Mouse (Mus musculus): Measurements from ENCODE around the gene Gm10382.

Gm10382 gene

DNA sequence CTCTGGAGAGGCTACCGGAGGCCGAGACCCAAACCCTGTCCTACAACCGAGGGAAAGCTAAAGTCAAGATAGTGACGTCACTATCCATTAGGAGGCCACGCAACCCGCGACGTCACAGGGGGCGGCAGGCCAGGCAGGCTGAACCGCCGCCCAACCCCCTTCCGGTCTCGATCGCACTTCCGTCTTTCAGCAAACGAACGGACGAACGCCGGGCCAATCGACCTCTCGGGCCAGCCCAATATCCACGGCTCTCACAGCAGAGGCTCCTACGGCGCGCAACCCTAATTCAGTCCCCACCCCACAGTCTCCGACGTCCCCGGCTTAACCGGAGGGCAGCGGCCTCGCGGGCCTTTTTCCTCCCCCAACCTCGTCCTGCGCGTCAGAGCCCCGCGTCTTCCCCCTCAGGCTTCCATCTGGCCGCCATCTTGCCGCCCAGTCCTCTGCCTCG, at the start of gene Gm10382:
Gene Gm10382, plus strand, starts transcription at position 192 of the 448 bp plus-strand sequence.
- DNase-seq (ENCODE audit: low spot score in 2 of 2): peak in 1 of 2 experiments; percentile 84

DNA sequence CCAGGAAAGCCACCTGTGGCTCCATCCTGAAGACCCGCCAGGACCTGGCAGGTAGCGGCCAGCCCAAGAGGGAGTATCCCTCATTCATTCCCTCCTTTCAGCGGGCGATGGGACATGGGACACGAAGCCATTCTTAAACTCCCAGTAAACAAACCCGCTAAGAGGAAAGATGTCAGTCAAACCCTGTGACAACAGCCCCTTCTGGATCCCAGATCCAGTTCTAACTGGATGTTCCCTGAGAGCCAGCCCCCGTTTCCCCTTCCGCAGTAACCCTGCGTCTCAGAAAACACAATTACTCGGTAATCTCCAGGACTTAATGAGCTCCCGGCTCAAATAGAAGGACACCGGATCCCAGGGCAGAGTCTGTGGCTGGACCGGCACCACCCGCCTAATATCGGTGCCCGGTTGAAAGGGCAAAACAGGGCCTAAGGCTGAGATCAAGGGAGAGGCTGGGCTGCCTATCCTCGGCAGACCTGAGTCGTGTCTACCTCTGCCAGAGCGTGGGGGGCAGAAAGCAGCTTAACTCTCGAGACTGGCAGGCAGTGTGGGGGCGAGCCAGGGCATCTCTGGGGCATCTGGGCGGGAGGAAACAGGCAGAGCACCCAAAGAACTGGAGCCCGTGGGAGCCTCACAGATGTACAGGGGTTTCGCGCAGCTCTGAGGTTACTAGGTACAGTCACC, 49.1 kb upstream of the Gm10382 start:
- DNase-seq (ENCODE audit: low spot score in 2 of 2): no peak

DNA sequence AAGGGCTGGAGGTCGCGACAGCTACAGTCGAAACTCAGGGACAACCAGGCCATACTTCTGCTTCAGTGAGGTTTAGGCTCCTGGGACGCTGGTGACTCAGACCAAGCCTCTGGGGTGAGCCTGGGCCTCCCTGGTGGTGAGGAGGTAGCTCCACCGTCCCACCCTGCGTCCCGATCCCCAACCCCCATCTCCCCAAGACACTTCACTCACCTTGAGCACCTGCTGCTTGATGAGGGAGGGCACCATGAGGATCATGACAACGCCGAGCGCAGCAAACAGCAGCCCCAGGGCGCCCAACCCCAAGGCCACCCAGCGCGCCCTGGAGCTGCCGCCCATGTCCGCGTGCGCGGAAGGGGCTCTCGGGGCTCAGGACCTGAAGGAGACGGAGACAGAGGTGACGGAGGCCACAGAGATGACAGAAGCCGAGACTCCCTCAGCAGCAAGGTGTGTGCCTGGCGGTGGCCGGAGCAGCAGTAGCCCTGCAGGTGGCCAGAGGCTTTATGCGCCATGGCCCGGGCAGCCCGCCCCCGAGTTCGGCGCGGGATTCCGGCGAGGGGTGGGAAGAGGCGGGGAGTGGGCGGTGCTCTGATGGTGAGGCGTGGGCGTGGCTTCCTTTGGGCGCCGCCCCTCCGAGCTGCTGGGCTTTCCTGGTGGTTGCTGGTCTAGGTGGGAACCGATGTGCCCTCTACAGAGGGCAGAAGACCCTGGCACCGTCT, 48.4 kb upstream of the Gm10382 start, which contains the start of gene Scarb1:
Gene Scarb1, minus strand, starts transcription at position 548 of the 716 bp plus-strand sequence.
- peak; percentile 87 to 89 for DNase-seq (ENCODE audit: low spot score in 2 of 2)

DNA sequence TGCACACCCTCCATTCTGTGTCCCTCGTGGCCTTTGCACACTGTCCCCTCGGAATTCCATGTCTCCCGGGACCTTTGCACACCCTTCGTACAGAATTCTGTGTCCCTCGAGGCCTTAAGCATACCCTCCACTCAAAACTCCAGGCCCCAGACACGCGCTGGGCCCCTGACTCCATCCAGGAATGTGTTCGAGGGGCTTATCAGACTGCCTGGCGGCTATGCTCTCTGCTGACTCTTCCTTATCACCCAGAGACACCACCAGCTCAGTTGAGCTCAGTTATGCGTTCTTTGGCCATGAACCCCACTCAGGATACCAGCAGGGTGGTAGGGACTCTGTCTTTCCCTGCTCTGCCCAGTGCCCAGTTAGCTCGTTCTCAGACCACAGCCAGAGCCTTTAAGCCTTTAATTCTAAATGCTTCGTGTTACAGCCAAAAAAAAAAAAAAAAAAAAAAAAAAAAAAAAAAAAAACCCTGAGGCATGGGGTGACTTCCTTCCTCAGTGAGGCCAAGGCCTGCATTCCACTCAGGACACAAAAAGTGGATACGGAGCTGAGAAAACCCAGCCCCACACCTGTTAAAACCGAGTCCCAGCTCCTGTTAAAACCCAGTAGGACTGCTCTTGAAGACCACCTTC, 47.5 kb upstream of the Gm10382 start:
- DNase-seq (ENCODE audit: low spot score in 2 of 2): no peak

DNA sequence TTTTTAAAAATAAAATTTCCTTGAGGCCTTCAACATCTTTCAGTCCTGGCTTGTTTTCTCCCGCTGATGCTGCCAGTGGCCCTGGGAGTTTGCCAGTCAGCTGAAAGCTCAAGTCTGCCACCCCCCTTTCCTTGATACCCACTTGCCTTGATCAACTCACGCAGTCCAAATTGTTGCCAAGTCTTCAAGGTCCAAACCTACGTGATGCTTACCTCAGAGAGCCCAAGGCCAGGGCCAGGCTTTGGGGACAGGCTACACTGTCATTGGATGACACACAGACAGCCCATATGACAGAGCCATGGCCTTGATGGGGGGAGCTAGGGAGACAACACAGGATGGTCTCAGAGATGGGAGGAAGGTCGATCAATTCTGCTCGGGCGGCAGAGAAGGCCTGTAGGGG, 44.8 kb upstream of the Gm10382 start:
- DNase-seq (ENCODE audit: low spot score in 2 of 2): no peak

DNA sequence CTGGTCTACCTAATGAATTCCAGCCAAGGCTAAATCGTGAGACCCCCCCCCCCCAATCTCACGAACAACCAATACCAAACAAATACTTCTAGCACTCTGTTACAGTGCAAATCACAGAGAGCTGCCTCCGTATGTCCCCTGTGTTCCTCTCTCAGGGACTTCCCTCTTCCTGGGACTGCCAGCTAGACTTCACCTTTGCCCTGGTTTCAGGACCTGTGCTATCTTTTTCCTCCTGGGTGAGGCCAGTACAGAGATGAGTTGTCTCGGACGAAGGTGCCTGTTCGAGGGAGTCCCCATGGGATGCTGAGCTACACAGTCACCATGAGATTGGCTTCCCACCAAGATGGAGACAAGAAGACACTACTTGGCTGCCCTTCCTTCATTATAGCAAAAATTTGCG, 41.1 kb upstream of the Gm10382 start:
- no peak for DNase-seq (ENCODE audit: low spot score in 2 of 2)

DNA sequence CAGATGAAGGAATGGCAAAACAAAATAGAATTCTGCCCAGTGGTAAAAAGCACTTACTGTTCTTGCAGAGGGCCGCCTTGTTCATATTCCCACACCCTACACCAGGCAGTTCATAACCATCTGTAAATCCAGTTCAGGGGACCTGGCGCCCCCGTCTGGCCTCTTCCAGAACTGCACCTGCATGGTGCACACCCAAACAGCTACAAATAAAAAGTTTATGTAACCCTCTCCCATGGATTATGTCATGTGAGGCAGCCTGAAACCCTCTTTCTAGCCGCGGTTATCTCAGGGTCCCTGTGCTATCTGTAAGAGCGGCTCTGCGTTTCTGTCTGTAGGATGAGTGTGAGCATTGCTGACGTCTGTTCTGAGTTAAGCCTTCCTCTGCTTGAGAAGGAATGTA, 40.6 kb upstream of the Gm10382 start:
- DNase-seq (ENCODE audit: low spot score in 2 of 2): peak in 1 of 2 experiments; percentile 44

DNA sequence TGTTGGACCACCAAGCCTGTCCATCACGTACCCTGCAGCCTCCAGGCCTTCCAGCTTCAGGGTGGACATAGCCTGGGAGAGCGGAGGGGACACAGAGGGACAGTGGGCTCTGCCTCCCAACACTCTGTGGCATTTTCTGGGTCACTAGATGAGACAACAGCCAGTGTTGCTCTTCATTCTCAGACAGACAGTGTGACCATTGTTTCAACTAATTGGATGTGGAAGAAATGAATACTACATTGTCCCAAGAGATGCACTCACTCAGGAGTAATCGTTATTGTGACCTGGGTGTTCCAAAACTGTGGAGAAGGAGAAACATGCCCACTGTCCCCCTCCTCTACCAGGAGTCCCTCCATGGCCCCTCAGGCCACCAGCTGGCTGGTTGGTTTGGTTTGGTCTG, 39.7 kb upstream of the Gm10382 start:
- no peak for DNase-seq (ENCODE audit: low spot score in 2 of 2)

DNA sequence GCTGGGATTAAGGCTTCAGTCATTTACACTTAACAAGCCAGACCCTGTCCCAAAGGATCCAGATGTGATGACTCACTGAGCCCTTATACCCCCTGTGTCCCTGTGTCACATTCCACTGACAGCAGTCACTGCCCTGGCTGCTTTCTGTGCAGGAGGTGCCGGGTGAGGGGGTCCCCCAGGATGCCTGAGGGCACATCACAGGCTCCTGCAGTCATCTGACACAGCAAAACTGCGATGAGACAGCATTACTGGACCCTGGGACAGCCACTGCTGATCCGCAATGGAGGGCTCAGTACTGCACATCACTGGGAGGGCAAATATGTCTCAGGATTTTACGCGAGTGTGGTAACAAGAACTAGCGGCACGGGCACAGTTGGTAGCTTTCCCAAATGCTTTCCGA, 38.1 kb upstream of the Gm10382 start:
- no peak for DNase-seq (ENCODE audit: low spot score in 2 of 2)

DNA sequence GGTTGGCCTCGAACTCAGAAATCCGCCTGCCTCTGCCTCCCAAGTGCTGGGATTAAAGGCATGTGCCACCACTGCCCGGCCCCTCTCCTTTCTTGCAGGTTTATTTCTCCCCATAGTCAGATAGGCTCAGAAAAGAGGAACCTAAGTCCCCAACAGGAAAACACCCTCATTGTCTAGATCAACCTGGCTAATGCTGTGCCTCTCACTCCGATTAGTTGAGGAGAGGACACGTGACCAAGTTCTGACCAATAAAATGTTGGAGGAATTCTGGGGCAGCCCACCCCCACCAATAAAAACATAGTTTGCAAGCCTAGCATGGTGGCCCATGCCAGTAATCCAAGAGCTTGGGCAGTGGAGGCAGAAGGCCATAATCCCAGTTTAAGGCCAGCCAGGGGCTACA, 37.2 kb upstream of the Gm10382 start:
- no peak for DNase-seq (ENCODE audit: low spot score in 2 of 2)

DNA sequence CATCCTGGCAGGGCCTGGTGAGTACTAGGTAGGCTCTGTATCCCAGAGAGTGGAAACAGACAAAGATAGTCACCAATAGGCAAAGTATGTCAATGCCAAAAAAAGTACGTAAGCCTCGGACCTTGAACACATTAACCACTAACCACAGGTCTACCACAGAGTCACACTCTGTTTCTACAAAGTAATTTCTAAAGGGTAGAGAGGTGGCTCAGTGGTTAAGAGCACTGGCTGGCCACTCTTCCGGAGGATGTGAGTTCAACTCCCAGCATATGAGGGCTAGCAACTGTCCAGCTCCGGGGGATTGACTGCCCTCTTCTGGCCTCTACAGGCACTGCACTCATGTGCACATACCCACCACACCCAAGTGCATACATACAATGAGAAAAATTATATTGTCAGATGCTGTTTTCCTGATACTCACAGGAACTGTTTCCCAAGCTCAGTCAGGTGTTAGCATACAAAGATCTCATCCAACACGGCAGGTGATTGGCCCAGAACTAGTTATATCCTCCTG, 36.3 kb upstream of the Gm10382 start:
- no peak for DNase-seq (ENCODE audit: low spot score in 2 of 2)

DNA sequence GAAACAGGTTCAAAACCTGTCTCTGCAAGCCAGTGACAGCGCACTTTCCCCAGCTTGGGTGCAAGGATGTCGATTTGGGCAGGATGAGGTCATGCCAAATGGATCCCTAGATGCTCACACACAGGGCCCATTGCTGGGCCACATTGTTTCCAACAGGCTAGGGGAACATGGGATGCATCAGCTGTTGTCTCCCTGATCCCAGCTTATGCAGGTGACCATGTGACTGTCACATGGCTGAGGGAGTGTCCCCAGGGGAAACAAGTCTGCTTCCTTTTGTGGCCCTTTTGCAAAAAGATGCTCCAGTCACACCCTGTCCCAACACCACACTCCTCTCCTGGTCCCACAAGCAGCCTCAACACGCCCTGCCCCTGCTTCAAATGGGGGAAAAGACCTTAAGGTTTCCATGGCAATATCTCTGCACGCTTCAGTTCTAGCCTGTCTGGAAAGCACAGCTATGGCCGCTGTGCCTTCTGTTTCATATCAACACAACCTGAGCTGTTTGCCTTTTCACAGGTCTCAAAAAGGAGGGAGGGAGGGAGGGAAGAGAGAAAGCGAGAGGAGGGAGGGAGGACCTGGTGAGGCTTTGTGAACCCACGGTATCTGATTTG, 34.1 kb upstream of the Gm10382 start:
- no peak for DNase-seq (ENCODE audit: low spot score in 2 of 2)

DNA sequence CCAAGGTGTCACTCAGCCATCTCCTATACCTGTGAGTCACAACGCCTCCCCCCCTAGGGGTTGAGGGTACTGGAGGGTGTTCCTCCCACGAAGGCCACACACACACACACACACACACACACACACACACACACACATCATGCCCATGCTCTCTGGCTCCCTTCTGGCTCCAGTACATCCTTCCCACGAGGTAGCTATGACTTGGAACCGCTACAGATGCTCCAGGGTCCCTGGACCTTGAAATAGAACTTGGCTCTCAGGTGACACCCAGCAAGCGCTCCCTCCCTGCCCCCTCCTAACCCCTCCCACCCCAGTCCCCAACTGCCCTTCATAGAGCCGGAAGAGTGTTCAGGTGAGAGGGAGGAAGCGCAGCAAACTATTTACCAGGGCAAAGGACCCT, 33.5 kb upstream of the Gm10382 start:
- DNase-seq (ENCODE audit: low spot score in 2 of 2): no peak

DNA sequence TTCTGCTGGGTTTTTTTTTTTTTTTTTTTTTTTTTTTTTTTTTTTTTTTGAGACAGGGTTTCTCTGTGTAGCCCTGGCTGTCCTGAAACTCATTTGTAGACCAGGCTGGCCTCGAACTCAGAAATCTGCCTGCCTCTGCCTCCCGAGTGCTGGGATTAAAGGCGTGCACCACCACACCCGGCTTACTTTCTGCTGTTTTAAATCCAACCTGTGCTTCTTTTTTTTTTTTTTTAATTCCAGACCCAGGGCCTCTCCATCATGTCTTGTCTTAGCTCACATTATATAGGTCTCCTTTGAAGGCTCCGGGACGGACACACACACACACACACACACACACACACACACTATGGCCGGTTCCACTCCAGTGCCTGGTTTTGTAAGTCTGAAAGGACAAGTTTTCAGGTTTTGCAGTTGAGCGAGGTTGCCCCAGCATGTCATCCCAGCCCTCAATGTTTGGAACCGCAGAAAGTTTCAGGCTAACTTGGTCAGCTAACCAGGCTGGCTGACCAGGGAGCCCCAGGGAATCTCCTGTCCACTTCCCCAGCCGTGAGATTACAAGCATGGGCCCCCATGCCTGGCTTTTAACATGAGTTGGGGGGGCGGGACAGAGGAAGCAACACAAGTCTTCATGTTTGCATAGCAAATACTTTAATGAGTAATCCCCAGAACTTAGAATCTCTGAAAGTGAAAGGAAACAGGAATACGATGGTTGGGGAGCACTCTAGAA, 31.4 kb upstream of the Gm10382 start:
- no peak for DNase-seq (ENCODE audit: low spot score in 2 of 2)

DNA sequence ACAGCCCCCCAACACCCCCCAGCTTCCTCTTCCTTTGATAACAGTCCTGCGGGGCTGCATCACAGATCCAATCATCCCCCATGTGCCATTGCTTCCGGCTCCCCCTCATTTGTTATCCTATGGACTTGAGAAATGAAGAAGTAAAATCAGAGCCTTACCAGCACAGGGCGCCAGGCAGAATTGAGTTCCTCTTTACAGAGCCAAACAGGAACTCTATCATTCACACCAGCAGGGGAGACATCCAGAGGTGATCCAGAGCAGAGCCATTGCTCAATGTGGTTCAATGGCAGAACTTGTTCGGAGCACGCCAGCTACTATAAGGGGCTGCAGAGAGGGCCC, 30.9 kb upstream of the Gm10382 start:
- DNase-seq (ENCODE audit: low spot score in 2 of 2): no peak

DNA sequence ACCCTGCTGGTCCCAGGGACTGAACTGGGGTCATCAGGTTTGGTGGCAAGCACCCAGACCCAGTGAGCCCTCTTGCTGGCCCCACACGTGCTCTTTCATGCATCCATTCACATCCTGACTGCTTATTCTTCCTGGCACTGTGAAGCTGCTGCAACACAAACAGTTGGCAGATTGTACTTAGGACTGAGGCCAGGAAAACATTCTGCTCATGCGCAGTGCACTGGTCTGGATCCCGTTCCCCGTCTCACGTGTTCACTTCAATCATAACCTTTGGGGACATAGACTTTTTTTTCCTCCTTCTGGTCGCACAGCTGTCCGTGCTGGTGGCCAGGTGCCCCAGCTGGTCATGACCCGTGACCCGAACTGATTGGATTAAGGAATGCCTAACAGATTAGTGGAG, 28.6 kb upstream of the Gm10382 start:
- peak in 1 of 2 experiments; percentile 28 for DNase-seq (ENCODE audit: low spot score in 2 of 2)

DNA sequence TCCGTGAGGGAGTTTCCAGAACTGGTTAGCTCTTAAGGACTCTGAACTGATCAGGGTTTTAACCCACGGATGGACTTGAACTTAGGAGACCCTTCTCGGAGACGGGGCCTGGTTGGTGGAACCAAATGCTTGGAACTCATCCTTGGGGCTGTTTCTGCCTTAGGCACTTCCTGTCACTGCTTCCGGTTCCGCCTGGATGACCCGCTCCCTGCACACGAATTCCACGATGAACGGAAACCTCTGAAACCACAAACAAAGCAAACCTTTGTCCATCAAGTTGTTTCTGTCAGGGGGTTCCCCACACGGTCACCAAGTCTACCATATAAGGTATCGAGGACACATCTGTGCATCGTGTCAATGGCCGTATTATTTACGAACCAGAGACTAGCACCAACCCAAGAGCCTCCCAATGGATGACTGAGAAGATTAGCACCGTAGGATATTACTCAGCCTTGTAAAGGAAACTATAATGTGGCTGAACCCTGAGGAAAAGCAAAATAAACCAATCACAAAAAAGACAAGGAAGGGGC, 28.1 kb upstream of the Gm10382 start:
- no peak for DNase-seq (ENCODE audit: low spot score in 2 of 2)

DNA sequence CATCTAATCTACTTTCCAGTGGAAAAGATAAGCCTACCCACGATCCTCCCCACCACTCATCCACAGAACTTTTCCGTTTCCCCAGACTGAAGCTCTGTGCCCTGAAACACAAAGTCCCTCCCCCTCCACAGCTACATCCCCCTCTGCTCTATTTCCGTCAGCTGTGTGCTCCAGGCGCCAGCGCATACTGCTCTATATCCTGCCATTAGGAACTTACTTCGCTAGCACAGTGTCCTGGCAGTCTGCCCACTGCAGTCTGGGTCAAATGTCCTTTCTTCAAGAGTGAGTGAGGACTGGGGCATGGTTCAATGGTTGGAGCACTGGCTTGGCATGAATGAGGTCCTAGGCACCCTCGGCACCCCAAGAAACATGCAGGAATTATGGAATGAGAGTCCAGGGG, 25.2 kb upstream of the Gm10382 start:
- peak in 1 of 2 experiments; percentile 70 for DNase-seq (ENCODE audit: low spot score in 2 of 2)

DNA sequence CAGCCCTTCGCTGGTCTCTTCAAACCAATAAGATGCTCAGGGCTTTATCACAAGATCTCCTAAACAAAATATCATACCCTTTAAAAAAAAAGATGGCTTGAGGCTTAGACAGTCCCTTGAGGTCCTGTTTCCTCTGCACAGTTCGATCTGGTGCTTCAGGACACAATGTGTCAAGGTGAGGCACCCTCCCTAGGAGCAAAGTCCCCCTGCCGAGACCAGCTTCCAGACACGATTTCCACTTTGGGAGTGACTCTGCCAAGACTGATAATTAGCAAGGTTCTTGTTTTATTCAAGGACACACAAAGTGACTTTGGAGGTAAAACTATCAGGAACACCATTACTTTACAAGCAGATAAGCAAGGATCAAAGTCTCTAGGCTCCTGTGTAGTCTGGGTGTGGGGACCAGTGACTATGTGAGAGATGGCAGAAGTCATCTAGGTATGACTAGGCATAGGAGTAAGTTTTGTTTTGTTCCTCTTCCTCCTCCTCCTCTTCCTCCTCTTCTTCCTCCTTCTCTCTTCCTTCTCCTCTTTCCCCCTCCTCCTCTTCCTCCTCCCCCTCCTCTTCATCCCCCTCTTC, 24.2 kb upstream of the Gm10382 start:
- DNase-seq (ENCODE audit: low spot score in 2 of 2): no peak

DNA sequence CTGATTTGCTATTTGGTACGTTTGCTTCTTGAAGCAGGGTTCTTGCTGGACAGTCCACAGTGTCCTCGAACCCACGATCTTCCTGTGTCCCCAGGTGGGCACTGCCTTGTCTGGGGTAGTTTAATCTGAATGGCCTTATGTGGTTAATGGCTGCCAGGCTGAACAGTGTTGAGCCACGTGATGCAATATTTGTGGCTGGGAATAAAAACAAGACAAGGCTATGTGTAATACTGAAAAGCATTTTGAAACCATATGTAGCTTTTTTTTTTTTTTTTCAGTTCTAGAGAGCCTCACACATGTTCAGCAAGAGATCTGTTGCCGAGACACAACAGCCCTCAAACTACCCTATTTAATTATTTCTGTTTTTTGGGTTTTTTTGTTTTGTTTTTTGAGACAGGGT, 21.0 kb upstream of the Gm10382 start:
- no peak for DNase-seq (ENCODE audit: low spot score in 2 of 2)

DNA sequence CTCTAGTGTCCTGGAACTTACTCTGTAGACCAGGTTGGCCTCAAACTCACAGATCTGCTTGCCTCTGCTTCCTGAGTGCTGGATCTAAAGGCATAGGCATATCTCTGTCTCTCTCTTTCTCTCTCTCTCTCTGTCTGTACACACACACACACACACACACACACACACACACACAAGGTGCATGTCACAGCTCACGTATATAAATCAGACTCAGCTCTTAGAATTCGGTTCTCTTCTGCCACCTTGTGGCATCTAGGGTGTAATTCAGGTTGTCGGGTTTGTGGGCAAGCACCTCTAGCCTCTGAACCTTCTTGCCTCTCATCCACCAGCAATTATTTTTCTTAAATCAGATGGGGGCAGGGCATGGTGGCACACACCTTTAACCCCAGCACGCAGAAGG, 20.6 kb upstream of the Gm10382 start:
- peak in 1 of 2 experiments; percentile 57 for DNase-seq (ENCODE audit: low spot score in 2 of 2)

Data from urinary bladder, postnatal 36 days (tissue).